Mouse (Mus musculus) spleen, adult 2 months (tissue): ENCODE data around the gene Fbxo30.

Source experiments
- CTCF ChIP-seq: fragments of 200-500 bp; IDR thresholded peaks from 2 replicates; pipeline ENCODE4 v1.5.1; 2011; ENCODE audit warnings: mild to moderate bottlenecking, inconsistent platforms; ENCODE audit not compliant: insufficient read depth, insufficient read length, insufficient replicate concordance; ENCODE audit errors: extremely low read depth
- POLR2A ChIP-seq: fragments of 200-500 bp; IDR thresholded peaks from 2 replicates; pipeline ENCODE4 v1.6.1; 2011; ENCODE audit warnings: low read depth, low read length, inconsistent platforms

DNA sequence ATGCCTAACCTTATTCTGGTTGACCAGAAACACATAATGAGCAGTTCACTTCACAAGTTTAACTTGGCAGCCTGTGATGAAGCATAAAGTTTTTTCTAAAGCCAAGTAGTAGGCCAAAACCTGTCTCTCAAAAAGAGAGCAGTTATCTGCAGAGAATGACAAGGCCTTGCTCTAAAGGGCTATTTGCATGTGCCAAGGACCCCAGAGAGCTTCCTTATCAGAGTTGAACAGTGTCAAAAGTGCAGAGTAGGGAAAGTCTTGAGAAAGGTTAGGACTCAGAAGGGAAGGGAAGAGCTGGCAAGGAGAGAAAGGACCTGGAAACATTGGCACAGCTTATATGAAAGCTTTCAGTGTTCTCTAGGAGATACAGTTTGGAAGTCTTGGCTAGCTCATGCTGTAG lies 29.4 kb downstream of the Fbxo30 start:
- no peak for TF ChIP-seq CTCF
- no peak for TF ChIP-seq POLR2A
